Mouse (Mus musculus): Measurements from ENCODE around the gene Chaf1a. TPM values are rescaled to one million over a fixed set of nuclear protein-coding genes. Genes with fewer than 3 reads are reported as not detected.
"Not testable (repeated sequence)": the region's sequence is repeated elsewhere in the genome, so short reads cannot be mapped to it uniquely, and the experiment has no call there.

Gene Chaf1a
- polyA plus RNA-seq, 1 experiment = 4.1 TPM

DNA sequence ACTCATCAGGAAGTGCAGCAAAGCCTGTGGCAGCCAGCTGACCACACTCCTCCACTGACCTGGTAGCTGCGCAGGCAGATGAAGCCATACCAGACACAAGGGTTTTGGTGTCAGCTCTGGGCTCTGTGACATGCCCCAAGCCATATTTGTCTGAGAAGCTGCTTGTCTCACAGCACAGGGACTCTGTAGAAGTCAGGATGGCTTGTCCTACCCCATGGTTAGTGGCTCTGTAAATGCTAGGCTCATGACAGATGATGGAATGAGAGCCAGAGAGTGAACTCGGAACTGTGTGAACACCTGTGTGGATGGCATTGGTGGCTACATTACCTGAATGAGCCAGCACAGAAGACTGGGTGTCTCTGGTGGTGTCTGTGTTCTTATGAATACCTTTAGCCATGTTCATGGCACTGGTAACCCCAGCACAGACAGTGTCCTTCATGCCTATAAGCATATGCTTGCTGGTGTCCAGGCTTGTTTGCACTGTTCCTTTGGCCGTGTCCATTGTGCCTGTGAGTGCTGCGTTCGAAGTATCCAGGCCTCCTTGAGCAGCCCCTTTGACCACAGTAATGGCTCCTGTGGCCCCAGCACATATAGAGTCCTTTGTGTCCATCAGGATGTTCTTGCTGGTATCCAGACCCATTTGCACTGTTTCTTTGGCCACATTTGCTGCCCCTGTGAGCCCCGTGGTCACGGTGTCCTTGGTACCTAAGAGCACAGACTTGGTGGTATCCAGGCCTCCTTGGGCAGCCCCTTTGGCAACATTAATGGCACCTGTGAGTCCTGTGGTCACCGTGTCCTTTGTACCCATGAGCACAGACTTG is 63.4 kb downstream of the Chaf1a start:
- Histone ChIP-seq H3K27ac (ENCODE audit: insufficient read depth, low read depth, low read length) (no peak overlapping the region), H3K36me3 (ENCODE audit: control insufficient read depth, insufficient read depth, low read length) (peaks cover 27% of the 10 kb centered on the region), H3K4me1 (ENCODE audit: control insufficient read depth, insufficient read depth, insufficient read length, low read length) (no peaks in the 10 kb centered on the region), H3K27me3 (ENCODE audit: control insufficient read depth, insufficient read depth, low read length) (no peaks in the 10 kb centered on the region), H3K4me3 (ENCODE audit: low read depth, low read length) (no peak overlapping the region)
- WGBS = 93% methylated on average over 8 of the region's 8 CpGs
- no peak for TF ChIP-seq POLR2A (IDR thresholded peaks at IDR 0.05; ENCODE audit: low read depth, low read length)
- TF ChIP-seq CTCF (IDR thresholded peaks at IDR 0.05; ENCODE audit: extremely low read depth, insufficient read length, insufficient replicate concordance, low read depth, low read length) = no peak

DNA sequence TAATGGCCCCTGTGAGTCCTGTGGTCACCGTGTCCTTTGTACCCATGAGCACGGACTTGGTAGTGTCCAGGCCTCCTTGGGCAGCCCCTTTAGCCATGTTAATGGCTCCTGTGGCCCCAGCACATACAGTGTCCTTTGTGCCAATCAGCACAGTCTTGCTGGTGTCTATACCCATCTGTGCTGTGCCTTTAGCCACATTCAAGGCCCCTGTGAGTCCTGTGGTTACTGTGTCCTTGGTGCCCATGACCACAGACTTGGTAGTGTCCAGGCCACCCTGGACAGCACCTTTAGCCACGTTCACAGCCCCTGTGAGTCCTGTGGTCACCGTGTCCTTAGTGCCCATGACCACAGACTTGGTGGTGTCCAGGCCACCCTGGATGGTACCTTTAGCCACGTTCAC is 64.6 kb downstream of the Chaf1a start:
- peaks cover 20% of the 10 kb centered on the region for H3K36me3 ChIP-seq (ENCODE audit: control insufficient read depth, insufficient read depth, low read length)
- H3K27ac ChIP-seq (ENCODE audit: insufficient read depth, low read depth, low read length); H3K4me1 ChIP-seq (ENCODE audit: control insufficient read depth, insufficient read depth, insufficient read length, low read length); H3K27me3 ChIP-seq (ENCODE audit: control insufficient read depth, insufficient read depth, low read length); H3K4me3 ChIP-seq (ENCODE audit: low read depth, low read length): not testable (repeated sequence)
- WGBS = 93% methylated on average over 3 of the region's 5 CpGs

DNA sequence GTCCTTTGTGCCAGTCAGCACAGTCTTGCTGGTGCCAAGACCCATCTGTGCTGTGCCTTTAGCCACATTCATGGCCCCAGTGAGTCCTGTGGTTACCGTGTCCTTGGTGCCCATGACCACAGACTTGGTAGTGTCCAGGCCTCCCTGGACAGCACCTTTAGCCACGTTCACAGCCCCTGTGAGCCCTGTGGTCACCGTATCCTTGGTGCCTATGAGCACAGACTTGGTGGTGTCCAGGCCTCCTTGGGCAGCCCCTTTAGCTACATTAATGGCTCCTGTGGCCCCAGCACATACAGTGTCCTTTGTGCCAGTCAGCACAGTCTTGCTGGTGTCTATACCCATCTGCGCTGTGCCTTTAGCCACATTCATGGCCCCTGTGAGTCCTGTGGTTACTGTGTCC is 66.2 kb downstream of the Chaf1a start:
- 95% methylated on average over 4 of the region's 4 CpGs for WGBS
- not testable (repeated sequence) for H3K4me3 ChIP-seq (ENCODE audit: low read depth, low read length); H3K27me3 ChIP-seq (ENCODE audit: control insufficient read depth, insufficient read depth, low read length); H3K27ac ChIP-seq (ENCODE audit: insufficient read depth, low read depth, low read length); H3K4me1 ChIP-seq (ENCODE audit: control insufficient read depth, insufficient read depth, insufficient read length, low read length)
- peaks cover 11% of the 10 kb centered on the region for H3K36me3 ChIP-seq (ENCODE audit: control insufficient read depth, insufficient read depth, low read length)

DNA sequence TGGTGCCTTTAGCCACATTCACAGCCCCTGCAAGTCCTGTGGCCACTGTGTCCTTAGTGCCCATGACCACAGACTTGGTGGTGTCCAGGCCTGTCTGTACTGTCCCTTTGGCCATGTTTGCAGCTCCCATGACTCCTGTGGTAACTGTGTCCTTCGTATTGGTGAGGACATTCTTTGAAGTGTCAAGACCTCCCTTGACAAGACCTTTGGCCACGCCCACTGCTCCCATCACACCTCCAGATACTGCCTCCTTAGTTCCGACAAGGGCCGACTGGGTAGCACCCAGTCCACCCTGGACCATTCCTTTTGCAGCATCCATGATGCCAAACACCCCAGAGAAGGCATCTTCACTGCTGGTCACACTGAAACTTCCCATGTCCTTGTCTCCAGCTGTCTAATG is 66.7 kb downstream of the Chaf1a start:
- 73% methylated on average over 4 of the region's 4 CpGs for WGBS
- H3K27ac ChIP-seq (ENCODE audit: insufficient read depth, low read depth, low read length) = no peak overlapping the region
- no peaks in the 10 kb centered on the region for H3K4me1 ChIP-seq (ENCODE audit: control insufficient read depth, insufficient read depth, insufficient read length, low read length)
- TF ChIP-seq POLR2A (IDR thresholded peaks at IDR 0.05; ENCODE audit: low read depth, low read length) (no peak), CTCF (IDR thresholded peaks at IDR 0.05; ENCODE audit: extremely low read depth, insufficient read length, insufficient replicate concordance, low read depth, low read length) (no peak)
- no peaks in the 10 kb centered on the region for H3K27me3 ChIP-seq (ENCODE audit: control insufficient read depth, insufficient read depth, low read length)
- no peak overlapping the region for H3K4me3 ChIP-seq (ENCODE audit: low read depth, low read length)
- H3K36me3 ChIP-seq (ENCODE audit: control insufficient read depth, insufficient read depth, low read length) = peaks cover 7% of the 10 kb centered on the region

DNA sequence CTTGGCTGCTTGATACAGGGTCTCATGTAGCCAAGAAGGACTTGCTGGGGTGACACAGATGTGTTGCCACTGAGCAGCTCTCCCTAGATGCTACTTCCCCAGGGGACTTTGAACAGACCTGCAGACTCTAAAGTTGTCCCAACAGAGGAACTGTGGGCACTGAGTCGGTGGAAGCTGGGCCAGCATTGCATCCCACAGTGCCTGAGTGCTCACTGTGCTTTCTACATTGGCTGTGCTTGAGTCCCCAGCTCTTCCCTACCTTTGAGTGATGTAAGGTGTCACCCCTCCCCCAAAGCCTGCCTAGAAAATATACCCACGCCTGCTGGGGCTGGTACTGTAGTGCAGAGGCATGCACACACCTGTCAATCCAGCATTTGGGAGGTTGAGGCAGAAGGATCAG is 67.5 kb downstream of the Chaf1a start:
- H3K27ac ChIP-seq (ENCODE audit: insufficient read depth, low read depth, low read length) = no peak overlapping the region
- no peaks in the 10 kb centered on the region for H3K4me1 ChIP-seq (ENCODE audit: control insufficient read depth, insufficient read depth, insufficient read length, low read length)
- TF ChIP-seq CTCF (IDR thresholded peaks at IDR 0.05; ENCODE audit: extremely low read depth, insufficient read length, insufficient replicate concordance, low read depth, low read length) (no peak), POLR2A (IDR thresholded peaks at IDR 0.05; ENCODE audit: low read depth, low read length) (no peak)
- WGBS = 59% methylated on average over 2 of the region's 2 CpGs
- H3K27me3 ChIP-seq (ENCODE audit: control insufficient read depth, insufficient read depth, low read length) = no peaks in the 10 kb centered on the region
- peaks cover 2% of the 10 kb centered on the region; the same call in 1 of the 2 replicates for H3K36me3 ChIP-seq (ENCODE audit: control insufficient read depth, insufficient read depth, low read length)
- no peak overlapping the region for H3K4me3 ChIP-seq (ENCODE audit: low read depth, low read length)

DNA sequence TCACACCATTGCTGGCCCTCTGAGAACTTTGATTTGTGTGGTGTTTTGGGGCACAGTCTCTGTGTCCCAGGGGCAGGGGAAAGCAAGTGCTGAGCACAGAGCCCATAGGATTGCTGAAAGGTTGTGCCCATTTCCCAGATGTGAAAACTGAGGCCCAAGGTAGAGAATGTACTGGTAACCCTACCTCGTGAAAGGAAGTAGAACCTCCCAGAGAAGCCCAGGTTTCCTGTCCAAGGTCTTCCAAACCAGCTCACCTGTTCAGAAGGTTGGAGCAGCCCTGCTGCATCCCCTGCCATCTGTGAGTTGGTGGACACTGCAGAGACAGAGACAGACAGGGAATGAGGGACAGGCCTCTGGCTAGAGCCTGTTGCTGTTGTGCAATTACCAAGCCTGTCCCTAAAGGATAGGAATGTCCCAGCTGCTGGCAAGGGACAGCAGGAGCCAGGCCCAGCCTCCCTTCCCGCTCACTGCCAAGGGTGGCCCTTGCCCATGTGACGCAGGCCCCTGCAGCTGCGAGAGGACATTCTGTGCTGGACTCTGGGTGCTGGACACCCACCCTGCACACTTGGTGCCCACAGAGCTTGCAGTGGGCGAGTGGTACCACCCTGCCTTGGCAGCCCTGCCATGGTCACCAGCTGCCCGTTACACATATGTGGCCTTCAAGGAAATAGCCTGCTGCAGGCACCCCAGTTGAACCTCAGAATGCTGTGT is 68.2 kb downstream of the Chaf1a start:
- Histone ChIP-seq H3K27me3 (ENCODE audit: control insufficient read depth, insufficient read depth, low read length) (no peaks in the 10 kb centered on the region), H3K4me3 (ENCODE audit: low read depth, low read length) (peak overlapping the region; percentile 31; the same call in 1 of the 2 replicates), H3K4me1 (ENCODE audit: control insufficient read depth, insufficient read depth, insufficient read length, low read length) (no peaks in the 10 kb centered on the region), H3K27ac (ENCODE audit: insufficient read depth, low read depth, low read length) (no peak overlapping the region; the same call in 1 of the 2 replicates), H3K36me3 (ENCODE audit: control insufficient read depth, insufficient read depth, low read length) (no peaks in the 10 kb centered on the region)
- TF ChIP-seq POLR2A (IDR thresholded peaks at IDR 0.05; ENCODE audit: low read depth, low read length) (no peak), CTCF (IDR thresholded peaks at IDR 0.05; ENCODE audit: extremely low read depth, insufficient read length, insufficient replicate concordance, low read depth, low read length) (no peak)
- WGBS = 68% methylated on average over 6 of the region's 6 CpGs

DNA sequence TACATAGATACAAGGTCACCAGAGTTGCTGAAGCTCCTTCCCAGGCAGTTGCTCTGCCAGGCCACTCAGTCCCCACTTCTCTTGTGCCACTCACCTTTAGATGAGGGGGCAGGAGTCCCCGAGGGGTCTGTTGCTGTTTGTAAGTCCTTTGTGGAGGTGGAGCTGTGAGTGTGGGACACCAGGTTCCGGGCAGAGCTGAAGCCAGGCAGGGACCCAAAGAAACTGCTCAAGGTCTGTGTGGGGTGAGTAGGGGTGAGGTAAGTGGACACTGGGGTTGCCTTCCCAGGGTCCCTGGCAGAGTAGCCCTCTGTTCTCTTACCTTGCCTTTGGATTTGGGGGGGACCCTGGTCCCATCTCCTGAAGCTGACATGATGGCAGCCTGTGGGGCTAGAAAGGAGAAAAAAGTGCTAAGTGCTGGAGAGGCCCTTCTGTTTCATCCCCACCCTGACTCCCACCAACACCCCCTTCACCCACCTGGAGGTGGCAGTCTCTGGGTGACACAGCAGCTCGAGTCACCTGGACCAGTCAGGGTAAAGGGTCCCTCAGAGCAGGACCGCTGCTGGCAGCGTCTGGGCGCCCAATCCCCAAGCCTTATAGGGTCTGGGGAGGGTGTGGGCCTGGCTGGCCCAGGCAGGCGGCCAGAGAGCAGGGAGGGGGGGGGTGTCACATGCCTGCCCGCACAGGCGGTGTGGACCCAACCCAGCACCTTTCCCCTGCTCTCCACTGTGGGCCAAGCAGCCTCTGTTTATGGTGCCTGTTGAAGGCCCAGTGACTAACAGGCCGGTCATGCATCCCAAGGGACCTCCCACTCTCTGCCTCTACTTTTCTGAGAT is 69.2 kb downstream of the Chaf1a start, which contains the start of gene Plin4:
Plin4 (minus strand) TSS at position 585 of the 833 bp plus-strand sequence.
- TF ChIP-seq POLR2A (IDR thresholded peaks at IDR 0.05; ENCODE audit: low read depth, low read length) = no peak
- TF ChIP-seq CTCF (IDR thresholded peaks at IDR 0.05; ENCODE audit: extremely low read depth, insufficient read length, insufficient replicate concordance, low read depth, low read length) = no peak
- WGBS = 67% methylated on average over 10 of the region's 10 CpGs

More for the DNA sequence above, 69.2 kb downstream of the Chaf1a start, which contains the start of gene Plin4:
- H3K27ac ChIP-seq (ENCODE audit: insufficient read depth, low read depth, low read length) = peak within 1 kb of the TSS; percentile 22
- peak within 1 kb of the TSS; percentile 31 for H3K4me3 ChIP-seq (ENCODE audit: low read depth, low read length)
- no peaks in the 10 kb centered on the region for H3K27me3 ChIP-seq (ENCODE audit: control insufficient read depth, insufficient read depth, low read length)
- H3K36me3 ChIP-seq (ENCODE audit: control insufficient read depth, insufficient read depth, low read length) = no peaks in the 10 kb centered on the region
- no peaks in the 10 kb centered on the region for H3K4me1 ChIP-seq (ENCODE audit: control insufficient read depth, insufficient read depth, insufficient read length, low read length)
